Mouse (Mus musculus): ENCODE results near the gene Igf2bp1.
A peak's percentile ranks its signal among the peaks of the same experiment; 100 is the strongest.
"Not testable (repeated sequence)": the region's sequence is repeated elsewhere in the genome, so short reads cannot be mapped to it uniquely, and the experiment has no call there.

The Igf2bp1 gene

GRCm38 (mm10) chr11:95963304-95963703 lies 42.4 kb downstream of the Igf2bp1 start:
- DNase-seq (ENCODE audit: low spot score in 2 of 2), result no peak

- DNase-seq (ENCODE audit: low spot score in 2 of 2), result peak in 1 of 2 experiments; percentile 22
These were observed 46.6 kb downstream of the Igf2bp1 start for GRCm38 (mm10) chr11:95959152-95959551.

- no peak for DNase-seq (ENCODE audit: low spot score in 2 of 2)
These were observed 47.5 kb downstream of the Igf2bp1 start for GRCm38 (mm10) chr11:95958251-95958650.

- DNase-seq (ENCODE audit: low spot score in 2 of 2), result no peak
These were observed 48.3 kb downstream of the Igf2bp1 start for GRCm38 (mm10) chr11:95957407-95957806.

GRCm38 (mm10) chr11:95953313-95953712 lies 52.4 kb downstream of the Igf2bp1 start:
- DNase-seq (ENCODE audit: low spot score in 2 of 2), result no peak

- no peak for DNase-seq (ENCODE audit: low spot score in 2 of 2)
These were observed 59.8 kb downstream of the Igf2bp1 start for GRCm38 (mm10) chr11:95945838-95946472.

- no peak for DNase-seq (ENCODE audit: low spot score in 2 of 2)
These were observed 65.8 kb downstream of the Igf2bp1 start for GRCm38 (mm10) chr11:95939828-95940507.

GRCm38 (mm10) chr11:95936409-95936808 lies 69.3 kb downstream of the Igf2bp1 start:
- no peak for DNase-seq (ENCODE audit: low spot score in 2 of 2)

GRCm38 (mm10) chr11:95932168-95932567 lies 73.6 kb downstream of the Igf2bp1 start:
- DNase-seq (ENCODE audit: low spot score in 2 of 2), result not testable (repeated sequence)

- no peak for DNase-seq (ENCODE audit: low spot score in 2 of 2)
These were observed 79.3 kb downstream of the Igf2bp1 start for GRCm38 (mm10) chr11:95926398-95926797.

GRCm38 (mm10) chr11:95925976-95926375 lies 79.8 kb downstream of the Igf2bp1 start:
- no peak for DNase-seq (ENCODE audit: low spot score in 2 of 2)

- DNase-seq (ENCODE audit: low spot score in 2 of 2), result no peak
These were observed 81.5 kb downstream of the Igf2bp1 start for GRCm38 (mm10) chr11:95924215-95924614.

GRCm38 (mm10) chr11:95923477-95923876 lies 82.3 kb downstream of the Igf2bp1 start:
- DNase-seq (ENCODE audit: low spot score in 2 of 2), result not testable (repeated sequence)

- no peak for DNase-seq (ENCODE audit: low spot score in 2 of 2)
These were observed 83.6 kb downstream of the Igf2bp1 start for GRCm38 (mm10) chr11:95921991-95922621.

GRCm38 (mm10) chr11:95916426-95916825 lies 89.3 kb downstream of the Igf2bp1 start:
- DNase-seq (ENCODE audit: low spot score in 2 of 2), result no peak

GRCm38 (mm10) chr11:95915006-95915710 lies 90.6 kb downstream of the Igf2bp1 start:
- no peak for DNase-seq (ENCODE audit: low spot score in 2 of 2)

GRCm38 (mm10) chr11:95914571-95914991 lies 91.2 kb downstream of the Igf2bp1 start, which contains the start of gene B4galnt2:
B4galnt2 (minus strand) TSS chr11:95914891.
- no peak for DNase-seq (ENCODE audit: low spot score in 2 of 2)

- no peak for DNase-seq (ENCODE audit: low spot score in 2 of 2)
These were observed 91.7 kb downstream of the Igf2bp1 start for GRCm38 (mm10) chr11:95913959-95914566.

- DNase-seq (ENCODE audit: low spot score in 2 of 2), result no peak
These were observed 94.2 kb downstream of the Igf2bp1 start for GRCm38 (mm10) chr11:95911579-95911978.

- DNase-seq (ENCODE audit: low spot score in 2 of 2), result no peak
These were observed 97.8 kb downstream of the Igf2bp1 start for GRCm38 (mm10) chr11:95907805-95908524.

Data from spleen, postnatal 10 days (tissue).